Mouse (Mus musculus): ENCODE measurements at regions not wholly inside any gene's neighbourhood (a gene's known extent, or its start where the extent isn't known, plus 50 kb on each side); places are given as distances from the start of the nearest gene placed in this dataset.

DNA sequence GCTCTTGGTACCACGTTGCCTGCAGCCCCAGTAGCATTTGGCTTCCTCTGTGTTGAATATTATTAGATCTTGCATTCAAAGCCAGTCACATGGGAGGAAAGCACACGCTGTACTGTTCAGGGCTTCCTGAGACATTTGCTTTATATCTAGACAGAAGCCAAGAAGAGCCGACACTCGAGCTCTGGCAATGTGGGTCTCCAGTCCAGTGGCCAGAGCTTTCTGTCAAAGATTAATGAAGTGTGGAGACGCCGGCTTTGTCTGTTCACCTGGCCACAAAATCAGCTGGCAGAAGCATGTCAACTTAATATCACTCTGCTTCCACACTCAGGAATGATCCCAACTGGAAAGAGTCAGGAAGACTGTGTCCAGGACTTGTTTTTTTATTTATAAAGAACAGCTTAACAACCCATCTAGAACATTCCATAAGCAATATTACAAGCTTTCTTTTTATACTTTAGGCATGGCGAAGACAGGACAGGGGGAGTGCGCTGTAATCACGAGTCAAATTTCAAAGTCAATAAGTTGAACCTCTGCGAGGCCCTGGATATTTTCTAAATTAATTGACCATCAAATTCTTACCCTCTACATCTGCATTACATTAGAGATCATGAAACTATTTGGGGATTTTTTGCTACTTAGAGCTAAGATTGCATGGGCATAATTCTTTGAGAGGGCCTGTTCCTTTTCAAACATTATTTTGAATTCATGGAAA lies 214.3 kb upstream of the F930015N05Rik start:
- in situ Hi-C loops (cut with MboI; ENCODE audit: unreplicated experiment in 2 of 2), result no loop called here

DNA sequence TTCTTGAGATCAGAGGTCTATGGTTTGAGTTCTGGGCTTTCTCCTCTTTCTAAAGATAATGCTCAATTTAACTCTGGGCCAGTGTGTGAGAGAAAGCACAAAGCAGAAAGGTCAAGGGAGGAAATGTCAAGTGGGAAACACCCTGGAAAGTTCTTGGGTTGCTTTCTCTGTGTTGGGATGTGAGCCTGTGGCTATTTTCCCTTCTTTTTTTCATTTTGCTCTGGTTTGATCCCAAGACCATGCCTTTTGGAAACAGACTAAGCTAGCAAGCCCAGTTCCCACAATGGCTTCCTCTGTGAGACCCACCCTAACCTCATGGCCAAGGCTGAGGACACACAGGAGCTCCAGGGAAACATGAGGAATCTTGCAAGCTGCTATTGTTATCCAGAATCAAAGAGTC lies 216.4 kb upstream of the F930015N05Rik start:
- in situ Hi-C loops (cut with MboI; ENCODE audit: unreplicated experiment in 2 of 2), result no loop called here

DNA sequence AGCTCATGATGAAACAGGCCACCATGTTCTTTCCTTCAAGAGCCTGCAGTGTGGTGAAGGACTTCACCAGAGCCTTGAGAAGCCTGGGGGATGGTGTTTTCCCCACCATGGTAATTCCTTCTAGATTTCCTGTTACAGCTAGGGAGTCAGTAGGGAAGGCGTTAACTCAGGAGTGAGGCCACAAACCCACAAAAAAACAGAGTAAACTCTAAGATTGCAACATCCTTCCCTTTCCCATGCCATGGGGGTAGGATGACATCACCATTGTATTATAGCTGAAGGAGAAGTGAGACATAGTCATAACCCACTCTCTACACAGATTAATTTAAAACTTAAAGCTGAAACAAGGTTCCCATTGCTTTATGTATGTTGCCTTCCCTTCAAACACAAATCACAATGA lies 218.7 kb upstream of the F930015N05Rik start:
- in situ Hi-C loops (cut with MboI; ENCODE audit: unreplicated experiment in 2 of 2), result no loop called here

DNA sequence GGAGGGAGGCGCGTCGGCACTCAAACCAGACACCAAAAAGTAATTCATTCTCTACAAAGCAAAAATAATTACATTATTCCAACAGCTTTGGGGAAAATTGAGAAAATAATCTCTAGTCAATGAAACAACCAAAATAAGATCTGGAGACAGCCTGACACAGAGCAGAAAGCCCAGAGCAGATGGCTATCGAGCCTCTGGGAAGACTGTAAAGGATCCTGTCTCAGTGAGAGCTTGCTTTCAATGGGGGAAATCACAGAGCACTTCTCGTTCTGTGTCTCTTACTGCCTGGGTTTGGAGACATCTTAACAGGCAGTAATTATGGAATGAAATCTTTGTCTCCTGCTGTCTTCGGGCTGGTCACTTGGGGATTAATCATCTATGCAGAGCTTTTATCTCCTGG lies 226.7 kb upstream of the F930015N05Rik start:
- in situ Hi-C loops (cut with MboI; ENCODE audit: unreplicated experiment in 2 of 2), result no loop called here

DNA sequence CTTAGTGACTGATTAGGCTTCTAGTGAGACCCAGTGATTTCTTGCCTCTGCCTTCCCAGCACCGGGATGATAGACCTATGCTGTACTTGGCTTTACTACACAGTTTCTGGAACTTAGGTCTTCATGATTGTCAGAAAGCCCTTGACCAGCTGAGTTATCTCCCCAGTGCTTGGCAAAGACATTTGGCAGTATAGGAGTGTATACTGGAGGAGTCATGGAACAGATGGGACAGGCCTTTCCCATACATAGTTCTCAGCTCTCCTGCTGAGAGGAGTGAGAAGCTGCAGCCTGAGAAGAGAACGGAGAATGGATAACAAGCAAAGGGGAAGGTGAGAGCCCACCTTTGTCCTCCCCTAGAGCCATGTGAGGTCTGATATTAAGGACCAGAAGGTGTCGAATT lies 230.6 kb upstream of the F930015N05Rik start:
- in situ Hi-C loops (cut with MboI; ENCODE audit: unreplicated experiment in 2 of 2), result no loop called here

DNA sequence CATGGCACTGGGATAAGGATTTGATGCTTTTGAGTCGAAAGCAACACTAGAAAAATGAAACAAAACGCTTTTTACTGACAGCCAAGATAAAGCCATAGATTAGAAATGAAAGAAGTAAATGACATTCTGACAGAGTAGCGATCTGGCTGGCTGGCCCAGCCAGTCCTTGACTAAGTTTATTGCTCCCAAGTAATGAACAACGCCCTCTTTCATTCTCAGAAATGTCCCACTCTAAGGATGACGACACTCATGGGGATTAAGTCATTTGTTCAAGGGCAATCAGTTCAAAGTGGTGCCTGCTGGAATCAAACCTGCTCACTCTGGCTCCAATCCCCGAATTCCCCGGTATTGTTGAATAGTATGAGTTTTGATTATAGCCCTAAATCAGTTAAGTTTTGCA lies 231.1 kb upstream of the F930015N05Rik start:
- in situ Hi-C loops (cut with MboI; ENCODE audit: unreplicated experiment in 2 of 2), result no loop called here

DNA sequence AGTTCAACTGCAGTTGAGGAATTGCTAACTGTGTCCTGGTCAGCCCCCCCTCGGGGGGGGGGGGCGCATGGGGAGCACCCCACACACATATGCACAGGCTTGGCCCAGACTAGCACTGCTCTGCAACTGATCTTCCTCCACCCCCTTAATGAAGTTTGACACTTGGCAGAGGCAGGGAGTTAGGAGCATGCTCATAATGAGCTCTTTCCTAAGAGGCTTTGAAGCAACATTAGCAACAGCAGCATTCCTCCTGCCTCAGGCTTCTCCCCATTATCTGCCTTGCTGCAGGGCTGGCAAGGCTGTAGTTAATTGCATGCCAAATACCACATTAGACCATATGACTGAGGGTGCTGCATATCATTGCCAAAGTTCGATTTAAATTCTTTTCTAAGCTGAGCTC lies 235.4 kb upstream of the F930015N05Rik start:
- in situ Hi-C loops (cut with MboI; ENCODE audit: unreplicated experiment in 2 of 2), result no loop called here

DNA sequence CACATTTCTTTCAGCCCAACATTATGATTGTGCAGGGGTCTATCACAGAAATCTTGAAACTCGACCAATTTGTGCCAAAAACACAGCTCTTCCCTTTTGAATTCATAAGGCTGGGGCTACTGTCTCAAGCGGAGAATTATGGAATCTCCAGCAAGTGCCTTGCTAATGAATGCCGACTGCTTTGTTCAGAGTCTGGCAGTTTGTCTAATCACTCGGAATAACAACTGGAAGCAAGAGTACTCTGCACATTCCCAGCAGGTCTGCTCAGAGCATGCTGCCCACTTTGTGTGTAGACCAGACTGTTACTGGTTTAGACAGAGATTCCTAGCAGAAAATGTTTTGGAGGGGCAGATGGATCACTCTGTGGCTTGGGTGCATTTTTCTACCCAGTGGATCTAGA lies 237.1 kb upstream of the F930015N05Rik start:
- in situ Hi-C loops (cut with MboI; ENCODE audit: unreplicated experiment in 2 of 2), result no loop called here

DNA sequence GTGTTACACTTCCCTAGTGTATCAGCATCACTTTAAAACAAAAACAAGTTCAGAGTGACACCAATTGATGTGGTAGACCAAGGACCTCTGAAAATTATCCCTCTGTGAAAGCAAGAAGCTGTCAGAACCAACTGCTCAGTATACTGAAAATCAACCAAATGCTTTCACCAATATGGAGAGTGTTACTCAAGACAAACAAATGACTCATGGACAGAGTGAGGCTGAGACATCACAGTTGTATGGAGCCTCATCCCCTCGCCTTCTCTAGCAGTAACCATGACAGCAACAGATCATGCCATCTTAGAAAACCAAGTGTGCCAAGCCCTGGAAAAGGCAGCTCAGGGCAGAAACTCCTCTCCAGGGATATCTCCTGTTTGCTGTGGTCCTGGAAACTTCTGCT lies 267.3 kb upstream of the F930015N05Rik start:
- in situ Hi-C loops (cut with MboI; ENCODE audit: unreplicated experiment in 2 of 2), result no loop called here

DNA sequence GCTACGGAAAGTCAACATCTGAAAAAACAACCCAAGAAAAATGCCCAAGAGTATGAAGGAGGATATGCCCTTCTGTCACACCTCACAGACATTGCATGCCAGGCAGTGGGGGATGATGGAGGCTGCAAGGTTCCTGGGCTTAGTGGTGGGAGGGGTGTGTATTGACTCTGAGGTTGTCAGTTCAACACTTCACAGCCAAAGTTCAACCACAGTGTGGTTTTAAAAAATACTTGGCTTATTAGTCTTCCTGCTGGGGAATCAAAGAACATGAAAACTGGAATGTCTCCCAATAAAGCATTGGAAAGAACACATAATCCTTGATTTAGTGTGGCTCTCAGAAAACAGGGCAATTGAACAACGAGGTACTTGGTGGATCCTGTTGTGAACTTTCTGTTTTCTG lies 267.0 kb upstream of the Elac2 start:
- in situ Hi-C loops (cut with MboI; ENCODE audit: unreplicated experiment in 2 of 2), result no loop called here

DNA sequence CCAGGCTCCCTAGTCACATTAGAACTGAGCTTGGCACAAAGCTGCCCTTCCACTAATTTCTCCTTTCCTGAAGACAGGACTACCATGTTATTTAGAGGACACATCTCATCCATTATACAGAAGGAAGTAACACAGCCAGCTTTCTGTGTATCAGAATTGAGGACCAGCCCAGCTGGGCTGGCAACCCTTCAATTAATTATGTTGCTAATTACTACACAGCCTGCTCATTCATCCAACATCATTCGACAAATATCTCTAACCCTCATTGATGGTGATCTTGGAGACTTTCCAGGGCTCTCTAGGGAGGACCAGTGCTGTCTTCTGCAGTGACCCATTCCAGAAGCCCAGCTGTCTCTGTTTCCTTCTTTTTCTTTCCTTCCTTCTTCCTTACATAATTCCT lies 263.7 kb upstream of the Elac2 start:
- in situ Hi-C loops (cut with MboI; ENCODE audit: unreplicated experiment in 2 of 2), result no loop called here

DNA sequence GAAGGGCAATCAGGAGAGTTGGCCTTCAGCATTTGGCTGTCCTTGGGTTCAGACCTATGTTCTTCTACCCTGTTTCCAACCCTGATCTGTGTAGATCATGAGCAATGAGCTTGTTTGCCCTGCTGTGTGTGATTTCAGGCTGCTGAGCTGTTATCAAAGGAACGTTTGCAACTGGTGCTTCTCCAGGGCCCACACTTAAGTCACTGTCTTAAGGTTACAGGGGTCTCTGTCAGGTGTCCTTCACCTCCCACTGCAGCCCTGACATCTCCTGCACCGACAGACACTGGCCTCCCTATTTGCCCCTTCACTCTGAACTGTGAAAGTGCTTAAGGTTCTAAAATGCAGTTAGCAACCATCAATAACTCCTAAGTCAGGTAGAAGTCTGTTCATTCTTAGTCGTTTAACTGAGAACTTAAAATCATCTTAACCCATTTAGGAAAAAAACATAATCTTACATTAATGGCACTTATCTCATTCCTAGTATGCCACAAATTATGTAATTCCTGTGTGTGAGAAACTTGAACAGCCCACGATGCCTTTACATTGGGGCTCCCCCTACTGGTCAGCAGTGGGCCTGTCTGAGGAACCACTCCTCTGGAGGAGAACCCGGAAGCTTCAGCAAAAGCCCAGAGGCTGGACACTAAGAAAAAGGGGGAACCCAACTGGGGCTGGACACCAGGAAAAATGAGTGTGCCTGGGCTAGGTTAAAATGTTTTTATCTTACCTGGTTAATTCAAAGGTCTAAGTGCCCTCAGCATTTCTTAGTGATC lies 260.3 kb upstream of the Elac2 start:
- in situ Hi-C loops (cut with MboI; ENCODE audit: unreplicated experiment in 2 of 2), result no loop called here

DNA sequence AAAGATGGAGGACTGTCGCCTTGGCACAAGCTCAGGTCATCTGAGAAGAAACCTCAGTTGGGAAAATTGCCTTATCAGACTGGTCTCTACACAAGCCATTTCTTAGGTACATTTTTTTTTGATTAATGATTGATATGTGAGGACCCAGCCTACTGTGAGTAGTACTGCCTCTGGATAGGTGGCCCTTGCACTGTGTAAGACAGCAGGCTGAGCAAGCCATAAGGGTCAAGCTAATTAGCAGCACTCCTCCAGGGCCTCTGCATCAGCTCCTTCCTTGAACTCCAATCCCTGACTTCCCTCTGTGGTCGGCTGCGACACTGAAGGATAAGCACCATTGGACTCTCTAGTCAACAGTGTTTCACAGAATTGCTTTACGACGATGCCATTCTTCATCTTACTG lies 252.6 kb upstream of the Elac2 start:
- in situ Hi-C loops (cut with MboI; ENCODE audit: unreplicated experiment in 2 of 2), result no loop called here

DNA sequence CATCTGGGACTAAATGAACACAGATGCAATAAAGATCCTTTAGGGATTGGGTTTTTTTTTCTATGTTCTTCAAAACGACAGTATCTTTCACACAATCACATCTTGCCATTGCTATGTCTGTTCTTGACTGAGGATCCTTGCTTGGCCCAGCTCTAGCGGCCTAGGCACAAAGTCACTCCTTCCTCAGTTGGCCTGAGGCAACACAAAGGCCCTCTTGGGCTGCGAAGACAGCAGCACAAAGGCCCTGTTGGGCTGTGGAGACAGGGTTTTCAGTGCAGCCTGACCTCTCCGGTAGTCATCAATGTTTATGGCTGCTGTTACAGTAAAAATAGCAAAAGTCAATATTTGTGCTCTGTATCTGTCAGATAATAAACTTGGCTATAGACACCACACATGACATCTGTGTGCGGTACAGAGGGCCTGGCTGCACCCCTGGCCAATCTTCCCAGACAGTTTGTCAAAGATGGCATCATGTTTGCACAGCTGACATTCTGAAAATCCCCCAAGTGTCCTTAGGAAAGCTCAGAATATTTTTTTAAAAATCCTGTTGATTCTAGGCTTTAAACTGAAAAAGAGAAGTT lies 250.9 kb upstream of the Elac2 start:
- in situ Hi-C loops (cut with MboI; ENCODE audit: unreplicated experiment in 2 of 2), result no loop called here

DNA sequence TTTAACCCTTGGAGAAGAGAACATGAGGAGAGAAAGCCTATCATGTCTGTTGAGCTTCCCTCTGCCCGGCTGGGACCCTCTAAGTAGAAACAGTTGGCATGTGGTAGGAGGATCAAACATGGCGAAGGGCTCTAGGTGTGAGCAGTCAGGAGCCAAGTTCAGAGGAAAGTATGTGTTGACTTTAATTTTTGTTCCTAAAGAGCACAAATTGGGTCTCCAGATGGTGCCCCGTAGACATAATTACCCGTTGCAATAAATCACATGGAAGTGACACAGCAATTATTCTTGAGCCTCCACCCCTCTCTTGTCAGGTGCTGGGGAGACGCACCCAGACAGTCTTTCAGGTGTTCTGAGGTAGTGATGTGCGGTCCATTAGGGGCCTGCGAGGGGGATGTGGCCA lies 239.9 kb upstream of the Elac2 start:
- in situ Hi-C loops (cut with MboI; ENCODE audit: unreplicated experiment in 2 of 2), result no loop called here

DNA sequence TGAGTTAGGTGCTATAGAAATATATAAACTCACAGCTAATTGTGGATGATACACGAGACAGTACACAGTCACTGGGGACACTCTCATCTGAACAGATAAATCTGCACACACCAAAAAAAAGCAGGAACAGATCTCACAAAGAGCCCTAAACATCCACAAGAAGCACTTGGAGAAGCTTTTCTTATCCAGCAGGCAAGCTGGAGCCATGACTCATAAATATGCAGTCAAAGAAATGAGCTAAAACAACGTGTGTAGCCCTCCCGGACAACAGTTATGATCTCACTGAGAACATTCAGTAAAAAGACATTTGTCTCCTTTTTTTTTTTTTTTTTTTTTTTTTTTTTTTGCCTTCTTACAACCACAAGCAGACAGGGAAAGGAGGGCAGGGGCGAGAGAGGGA lies 235.1 kb upstream of the Elac2 start:
- in situ Hi-C loops (cut with MboI; ENCODE audit: unreplicated experiment in 2 of 2), result no loop called here

DNA sequence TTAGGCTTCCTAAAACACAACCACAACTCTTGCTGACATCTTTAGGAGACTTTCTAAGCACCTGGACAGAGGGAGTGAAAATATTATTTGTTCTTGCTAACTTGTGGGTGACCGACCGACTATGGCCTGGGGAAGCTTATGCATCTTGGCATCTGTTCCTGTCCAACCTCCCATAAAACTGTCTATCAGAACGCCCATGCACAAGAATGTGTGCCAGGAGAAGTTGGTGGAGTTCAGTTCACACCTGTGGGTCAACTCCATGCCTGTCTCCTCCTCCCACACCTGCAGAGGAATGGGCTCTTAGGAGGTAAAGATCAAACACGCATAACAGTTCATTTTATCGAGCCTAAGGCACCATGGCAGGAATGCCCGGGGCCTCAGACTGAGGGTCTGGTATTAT lies 232.7 kb upstream of the Elac2 start:
- in situ Hi-C loops (cut with MboI; ENCODE audit: unreplicated experiment in 2 of 2), result no loop called here

DNA sequence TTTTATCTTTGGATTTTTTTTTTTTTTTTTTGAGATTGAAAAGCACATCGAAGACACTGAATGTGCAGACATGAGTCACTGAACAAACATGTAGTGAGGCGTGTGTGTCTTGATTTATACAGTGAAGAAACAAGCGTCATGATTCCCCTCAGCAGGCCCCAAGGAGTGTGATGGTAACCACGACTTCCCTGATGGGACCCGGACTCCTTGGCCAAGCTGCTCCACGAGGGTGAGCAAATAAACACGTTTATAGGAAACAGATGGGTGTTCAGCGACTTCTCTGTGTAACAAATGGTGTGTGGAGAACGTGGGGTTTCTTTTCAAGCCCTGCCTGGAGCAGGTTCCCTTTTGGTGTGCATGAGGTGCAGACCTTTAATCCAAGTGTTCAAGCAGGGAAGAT lies 228.9 kb upstream of the Elac2 start:
- in situ Hi-C loops (cut with MboI; ENCODE audit: unreplicated experiment in 2 of 2), result no loop called here

DNA sequence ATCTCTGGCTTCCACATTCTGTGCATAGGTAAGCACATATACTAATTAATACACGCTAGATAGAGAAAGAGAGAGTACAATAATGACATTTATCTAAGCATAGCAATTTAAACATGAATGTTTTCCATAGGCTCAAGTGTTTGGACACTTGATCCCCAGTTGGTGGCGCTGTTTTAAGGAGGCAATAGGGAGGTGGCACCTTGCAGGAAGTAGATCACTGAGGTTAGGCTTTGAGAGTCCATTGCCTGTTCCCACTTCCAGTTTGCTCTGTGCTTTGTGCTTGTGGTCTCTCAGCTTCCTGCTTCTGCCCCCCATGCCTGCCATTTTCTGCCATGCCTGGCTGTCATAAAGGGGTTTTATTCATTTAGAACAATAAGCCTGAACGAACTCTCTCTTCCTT lies 226.5 kb upstream of the Elac2 start:
- in situ Hi-C loops (cut with MboI; ENCODE audit: unreplicated experiment in 2 of 2), result no loop called here

DNA sequence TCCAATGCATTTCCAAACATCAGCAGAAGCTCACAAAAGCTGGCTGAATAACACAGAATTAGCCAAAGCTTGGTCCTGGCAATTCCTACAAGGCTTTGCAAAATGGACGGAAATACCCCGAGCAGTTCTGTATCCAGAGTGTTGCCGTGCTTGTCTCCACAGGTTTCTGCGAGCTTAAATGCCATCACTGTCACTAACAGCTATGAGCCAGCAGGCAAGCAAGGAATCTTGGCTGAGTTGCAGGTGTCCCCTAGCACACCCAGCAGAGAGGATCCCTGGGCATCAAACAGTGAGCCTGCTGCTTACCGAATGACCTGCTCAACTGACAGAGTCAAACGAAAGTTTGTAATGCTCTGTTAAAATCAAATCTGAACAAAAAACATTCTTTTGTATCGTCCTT lies 226.0 kb upstream of the Elac2 start:
- in situ Hi-C loops (cut with MboI; ENCODE audit: unreplicated experiment in 2 of 2), result no loop called here

DNA sequence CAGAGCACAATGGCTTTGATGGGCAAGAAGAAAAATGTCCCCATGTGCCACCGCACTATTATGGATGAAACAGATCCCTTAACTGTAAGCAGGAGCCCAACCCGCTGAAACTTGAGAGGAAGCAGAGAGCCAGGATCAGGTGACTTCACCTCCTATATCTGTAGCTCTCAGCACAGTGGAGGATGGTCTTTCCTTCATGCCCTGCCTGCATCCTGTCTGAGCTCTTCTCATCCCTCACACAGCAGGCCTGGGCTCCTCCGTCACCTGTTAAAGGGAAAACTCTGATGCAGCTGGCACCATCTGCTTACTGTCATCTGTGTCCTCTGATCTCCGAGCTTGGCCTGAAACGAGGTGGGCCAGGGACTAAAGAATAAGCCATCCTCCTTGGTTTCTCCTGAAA lies 224.8 kb upstream of the Elac2 start:
- in situ Hi-C loops (cut with MboI; ENCODE audit: unreplicated experiment in 2 of 2), result no loop called here

DNA sequence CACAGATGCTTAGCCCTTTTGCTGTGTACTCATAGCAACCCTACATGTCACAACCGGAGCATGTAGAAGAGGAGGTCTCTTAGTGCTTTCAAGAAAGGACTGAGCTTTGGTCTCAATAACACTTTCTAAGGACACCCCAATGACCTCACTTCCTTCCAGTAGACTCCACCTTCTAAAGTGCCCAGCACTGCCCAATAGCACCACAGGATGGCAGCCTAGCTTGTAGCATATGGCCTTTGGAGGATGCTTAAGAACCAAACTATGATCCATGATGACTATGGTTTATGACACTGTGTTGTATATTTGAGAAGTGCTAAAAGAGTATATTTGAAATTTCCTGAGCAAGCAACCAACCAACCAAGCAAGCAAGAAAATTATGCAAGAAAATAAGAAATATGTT lies 223.3 kb upstream of the Elac2 start:
- in situ Hi-C loops (cut with MboI; ENCODE audit: unreplicated experiment in 2 of 2), result no loop called here
